Mouse (Mus musculus) stomach, embryonic 16.5 days (tissue): ENCODE data around the gene Kansl1. TPM values are rescaled to one million over a fixed set of nuclear protein-coding genes. Genes with fewer than 3 reads are reported as not detected.

ENCODE experiments used
- ATAC-seq: fragments of 200-750 bp; cut with Nextera tagmentation; 2 replicates; pipeline ENCODE4 v1.8.0; 2017; ENCODE audit warnings: moderate number of reproducible peaks, moderate TSS enrichment; ENCODE audit not compliant: insufficient read depth, low FRiP score
- H3K27ac ChIP-seq: fragments of 300-500 bp; sonication (generic); 2 replicates; pipeline ENCODE4 v1.5.1; 2014; ENCODE audit warnings: low read length
- H3K27me3 ChIP-seq: fragments of 300-500 bp; sonication (generic); 2 replicates; pipeline ENCODE4 v1.6.1; 2014; ENCODE audit warnings: low read length, control low read depth, mixed read lengths; ENCODE audit not compliant: control insufficient read depth, insufficient read depth
- H3K36me3 ChIP-seq: fragments of 300-500 bp; sonication (generic); 2 replicates; pipeline ENCODE4 v1.6.1; 2014; ENCODE audit warnings: low read length; ENCODE audit not compliant: control insufficient read depth, insufficient read depth
- H3K4me1 ChIP-seq: fragments of 300-500 bp; sonication (generic); 2 replicates; pipeline ENCODE4 v1.6.1; 2014; ENCODE audit warnings: low read length, control low read depth, mixed read lengths; ENCODE audit not compliant: control insufficient read depth, insufficient read depth
- H3K4me2 ChIP-seq: fragments of 300-500 bp; sonication (generic); 2 replicates; pipeline ENCODE4 v1.6.1; 2014; ENCODE audit warnings: low read depth, low read length, mixed read lengths
- H3K4me3 ChIP-seq: fragments of 300-500 bp; sonication (generic); replicated peaks from 2 replicates; pipeline ENCODE4 v1.5.1; 2014; ENCODE audit warnings: mild to moderate bottlenecking, low read length
- H3K9ac ChIP-seq: fragments of 300-500 bp; sonication (generic); 2 replicates; pipeline ENCODE4 v1.6.1; 2014; ENCODE audit warnings: low read length
- H3K9me3 ChIP-seq: fragments of 300-500 bp; sonication (generic); replicated peaks from 2 replicates; pipeline ENCODE4 v1.6.1; 2016; ENCODE audit warnings: low read length, control low read depth; ENCODE audit not compliant: control insufficient read depth
- WGBS: fragments of 180-500 bp; shearing (Covaris S2); extraction: QIAGEN DNeasy Blood & Tissue Kit; methylation state at CpG from one replicate; pipeline ENCODE4 v1.1.7; 2014; 5-methylcytosine and 5-hydroxymethylcytosine counted together
- polyA plus RNA-seq: library from polyadenylated mRNA; unstranded; fragments of >200 nt; fragmentation: Nextera tagmentation; extraction: Ambion mirVana; gene quantifications from 2 replicates; pipeline ENCODE4 v1.2.1, GENCODE M21; 2015

The Kansl1 gene
- polyA plus RNA-seq, 1 experiment from 2014 or later = 18.9 TPM

- no peak for ATAC-seq
- no peak overlapping the region for H3K9ac ChIP-seq
Measured at GRCm38 (mm10) chr11:104432251-104432650, 36.4 kb downstream of the Kansl1 start.

DNA sequence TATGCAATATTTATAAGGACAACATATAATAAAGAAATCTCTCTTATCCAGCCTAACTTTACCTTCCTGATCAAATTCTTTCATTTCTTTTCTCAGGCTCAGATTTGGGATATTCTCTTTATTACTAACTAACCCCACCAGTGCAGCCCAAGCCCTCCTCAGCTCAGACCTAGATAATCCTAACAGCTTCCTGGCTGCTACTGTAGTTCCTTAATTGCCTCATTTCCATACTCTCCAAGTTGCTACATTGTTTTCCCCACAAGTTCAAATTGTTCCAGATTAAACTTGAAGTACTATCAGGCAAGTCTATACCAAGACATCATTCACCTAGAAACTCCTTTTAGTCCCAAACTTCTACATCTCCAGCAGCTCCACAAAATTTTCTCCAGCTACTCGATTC is 36.9 kb downstream of the Kansl1 start:
- H3K27me3 ChIP-seq = no peaks in the 10 kb centered on the region
- H3K27ac ChIP-seq = no peak overlapping the region
- H3K4me3 ChIP-seq = no peak overlapping the region
- H3K4me1 ChIP-seq = peaks cover 9% of the 10 kb centered on the region
- no peaks in the 10 kb centered on the region for H3K9me3 ChIP-seq
- no peak for ATAC-seq
- 73% methylated on average over 1 of the region's 1 CpGs for WGBS
- H3K9ac ChIP-seq = no peak overlapping the region
- no peak overlapping the region for H3K4me2 ChIP-seq
- H3K36me3 ChIP-seq = no peaks in the 10 kb centered on the region

More at GRCm38 (mm10) chr11:104432251-104432650, 36.4 kb downstream of the Kansl1 start:
- Histone ChIP-seq H3K4me1 (peaks cover 9% of the 10 kb centered on the region), H3K4me3 (no peak overlapping the region), H3K27me3 (no peaks in the 10 kb centered on the region), H3K9me3 (no peaks in the 10 kb centered on the region), H3K27ac (no peak overlapping the region), H3K4me2 (no peak overlapping the region), H3K36me3 (no peaks in the 10 kb centered on the region)

GRCm38 (mm10) chr11:104424727-104425416 is 43.8 kb downstream of the Kansl1 start:
- H3K36me3 ChIP-seq = 0 out of 2 replicates have a peak, but pooled peaks cover 5% of the 10 kb centered on the region
- no peak for ATAC-seq
- no peak overlapping the region for H3K4me2 ChIP-seq
- no peaks in the 10 kb centered on the region for H3K27me3 ChIP-seq
- no peaks in the 10 kb centered on the region for H3K4me1 ChIP-seq
- H3K27ac ChIP-seq = no peak overlapping the region
- H3K4me3 ChIP-seq = no peak overlapping the region
- no peak overlapping the region for H3K9ac ChIP-seq
- WGBS = 78% methylated on average over 16 of the region's 16 CpGs
- no peaks in the 10 kb centered on the region for H3K9me3 ChIP-seq

DNA sequence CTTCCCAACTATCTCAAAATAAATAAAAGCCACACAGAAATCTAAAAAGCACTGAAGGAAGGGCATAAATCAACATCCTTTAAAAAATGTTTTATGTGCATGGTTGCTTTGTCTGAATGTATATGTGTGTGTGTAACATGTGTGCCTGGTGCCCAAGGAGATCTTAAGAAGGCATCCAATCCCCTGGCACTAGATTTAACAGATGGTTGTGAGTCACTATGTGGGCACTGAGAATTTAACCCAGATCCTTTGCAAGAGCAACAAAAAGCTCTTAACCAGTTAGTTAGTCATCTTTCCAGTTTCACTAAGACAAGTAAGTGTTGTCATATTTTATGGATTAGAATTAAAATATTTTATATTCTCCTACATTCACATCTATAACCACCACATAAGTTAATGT is 56.4 kb downstream of the Kansl1 start:
- Histone ChIP-seq H3K4me2 (no peak overlapping the region), H3K4me1 (no peaks in the 10 kb centered on the region), H3K4me3 (no peak overlapping the region), H3K36me3 (0 out of 2 replicates have a peak, but pooled peaks cover 1% of the 10 kb centered on the region), H3K27me3 (no peaks in the 10 kb centered on the region), H3K9ac (no peak overlapping the region), H3K27ac (no peak overlapping the region), H3K9me3 (no peaks in the 10 kb centered on the region)
- ATAC-seq = no peak

- H3K9ac ChIP-seq = no peak overlapping the region
- whole genome bisulfite sequencing = 54% methylated on average over 2 of the region's 2 CpGs
- H3K4me2 ChIP-seq = no peak overlapping the region
- no peak for ATAC-seq
- H3K27me3 ChIP-seq = no peaks in the 10 kb centered on the region
- peaks cover 2% of the 10 kb centered on the region; the same call in 1 of the 2 replicates for H3K36me3 ChIP-seq
- no peaks in the 10 kb centered on the region for H3K4me1 ChIP-seq
- H3K4me3 ChIP-seq = no peak overlapping the region
- no peak overlapping the region for H3K27ac ChIP-seq
- H3K9me3 ChIP-seq = no peaks in the 10 kb centered on the region
Measured at GRCm38 (mm10) chr11:104407391-104407790, 61.3 kb downstream of the Kansl1 start.

- WGBS = 71% methylated on average over 5 of the region's 5 CpGs
- no peak for ATAC-seq
- H3K9ac ChIP-seq = no peak overlapping the region
Measured at GRCm38 (mm10) chr11:104400961-104401360, 67.7 kb downstream of the Kansl1 start.

DNA sequence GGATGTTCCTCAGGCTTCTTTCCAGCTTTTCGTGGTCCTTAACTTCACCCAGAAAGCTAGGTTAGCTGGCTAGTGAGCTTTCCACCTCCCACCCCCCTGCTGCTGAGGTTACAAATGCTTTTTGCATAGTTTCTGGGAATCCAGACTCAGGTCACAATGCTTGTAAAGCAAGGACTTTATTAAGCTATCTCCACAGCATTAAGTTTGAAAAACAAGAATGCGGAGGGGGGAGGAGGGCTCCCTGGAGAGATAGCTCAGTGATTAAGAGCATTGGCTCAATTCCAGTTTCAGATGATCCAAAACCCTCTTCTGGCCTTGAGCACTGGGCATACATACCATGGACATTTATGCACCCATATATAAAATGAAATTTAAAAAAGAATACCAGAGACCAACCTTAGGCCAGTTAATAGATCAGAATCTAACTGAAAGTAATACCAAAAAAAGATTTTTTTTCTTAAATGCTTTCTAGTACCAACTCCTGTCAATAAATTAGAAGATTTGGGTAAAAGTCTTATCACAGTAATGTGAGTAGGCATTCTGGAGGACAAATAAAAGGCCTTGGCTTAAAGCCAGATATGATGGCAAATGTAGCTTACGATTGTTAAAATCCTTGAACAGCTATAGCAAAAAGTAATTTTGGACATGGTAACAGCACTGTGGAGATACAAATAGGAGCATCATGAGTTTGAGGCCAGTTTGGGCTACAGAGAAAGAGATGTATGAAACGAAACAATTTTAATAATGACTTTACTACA is 69.0 kb downstream of the Kansl1 start:
- Histone ChIP-seq H3K9ac (no peak overlapping the region), H3K9me3 (no peaks in the 10 kb centered on the region), H3K4me1 (no peaks in the 10 kb centered on the region; the same call in 1 of the 2 replicates), H3K4me3 (no peak overlapping the region), H3K27ac (no peak overlapping the region), H3K27me3 (no peaks in the 10 kb centered on the region), H3K36me3 (peaks cover 5% of the 10 kb centered on the region; the same call in 1 of the 2 replicates), H3K4me2 (no peak overlapping the region)
- WGBS = 61% methylated on average over 4 of the region's 4 CpGs
- ATAC-seq = no peak

More at GRCm38 (mm10) chr11:104400961-104401360, 67.7 kb downstream of the Kansl1 start:
- Histone ChIP-seq H3K27ac (no peak overlapping the region), H3K9me3 (no peaks in the 10 kb centered on the region), H3K36me3 (peaks cover 5% of the 10 kb centered on the region; the same call in 1 of the 2 replicates), H3K27me3 (no peaks in the 10 kb centered on the region), H3K4me2 (no peak overlapping the region), H3K4me3 (no peak overlapping the region), H3K4me1 (no peaks in the 10 kb centered on the region; the same call in 1 of the 2 replicates)

- no peak overlapping the region for H3K27ac ChIP-seq
Measured at GRCm38 (mm10) chr11:104395648-104396047, 73.0 kb downstream of the Kansl1 start.

DNA sequence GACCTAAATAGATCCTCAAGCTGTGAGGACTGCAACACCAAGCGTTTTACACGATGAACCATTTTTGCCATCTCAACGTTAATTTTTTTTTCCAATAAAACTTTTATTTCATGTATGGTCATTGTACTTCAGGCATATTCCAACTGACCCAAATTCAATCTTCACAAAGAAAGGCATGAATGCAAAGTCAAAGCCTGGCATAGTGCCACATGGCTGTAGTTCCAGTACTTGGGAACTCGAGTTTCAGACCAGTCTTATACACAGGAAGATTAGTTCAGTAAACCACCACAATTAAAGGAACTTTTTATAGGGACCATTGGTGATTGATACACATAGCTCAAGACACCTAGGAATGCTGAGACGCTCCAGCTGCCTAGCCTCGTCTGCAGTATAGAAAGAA is 75.5 kb downstream of the Kansl1 start:
- no peaks in the 10 kb centered on the region for H3K9me3 ChIP-seq
- no peak for ATAC-seq
- no peaks in the 10 kb centered on the region for H3K27me3 ChIP-seq
- H3K9ac ChIP-seq = no peak overlapping the region
- H3K36me3 ChIP-seq = no peaks in the 10 kb centered on the region
- no peak overlapping the region for H3K27ac ChIP-seq
- H3K4me2 ChIP-seq = no peak overlapping the region
- 0 out of 2 replicates have a peak, but pooled peaks cover 6% of the 10 kb centered on the region for H3K4me1 ChIP-seq
- 72% methylated on average over 6 of the region's 6 CpGs for WGBS
- no peak overlapping the region for H3K4me3 ChIP-seq

More at GRCm38 (mm10) chr11:104395648-104396047, 73.0 kb downstream of the Kansl1 start:
- Histone ChIP-seq H3K9ac (no peak overlapping the region), H3K4me1 (peaks cover 6% of the 10 kb centered on the region; the same call in 1 of the 2 replicates), H3K4me3 (no peak overlapping the region), H3K27me3 (no peaks in the 10 kb centered on the region), H3K4me2 (no peak overlapping the region), H3K9me3 (no peaks in the 10 kb centered on the region), H3K36me3 (no peaks in the 10 kb centered on the region)
- ATAC-seq = no peak
- WGBS = 86% methylated on average over 2 of the region's 2 CpGs
